Mouse (Mus musculus): ENCODE measurements at regions not wholly inside any gene's neighbourhood (a gene's known extent, or its start where the extent isn't known, plus 50 kb on each side); places are given as distances from the start of the nearest gene placed in this dataset.

GRCm38 (mm10) chr8:49462602-49463001, 618.9 kb upstream of the Tenm3 start:
- Histone ChIP-seq H3K27me3 (ENCODE audit: control insufficient read depth, insufficient read depth, low read length, poor library complexity, severe bottlenecking) (no peaks in the 10 kb centered on the region), H3K4me3 (ENCODE audit: low read depth, low read length) (no peak overlapping the region), H3K9ac (ENCODE audit: low read depth, poor library complexity, severe bottlenecking) (no peak overlapping the region), H3K36me3 (ENCODE audit: control insufficient read depth, insufficient read depth, low read length, poor library complexity, severe bottlenecking) (no peaks in the 10 kb centered on the region), H3K4me1 (ENCODE audit: control insufficient read depth, insufficient read depth, low read length) (no peaks in the 10 kb centered on the region), H3K27ac (ENCODE audit: insufficient read depth, low read length) (no peak overlapping the region), H3K9me3 (replicated peaks; ENCODE audit: control insufficient read depth, insufficient read depth, low read length, poor library complexity, severe bottlenecking) (no peaks in the 10 kb centered on the region)
- TF ChIP-seq POLR2A (IDR thresholded peaks at IDR 0.05; ENCODE audit: insufficient read depth, low read length) (no peak), EP300 (IDR thresholded peaks at IDR 0.05; ENCODE audit: insufficient read depth, low read depth, low read length) (no peak), CTCF (IDR thresholded peaks at IDR 0.05; ENCODE audit: low read depth, low read length) (no peak)

- TF ChIP-seq EP300 (IDR thresholded peaks at IDR 0.05; ENCODE audit: insufficient read depth, low read depth, low read length) (no peak), CTCF (IDR thresholded peaks at IDR 0.05; ENCODE audit: low read depth, low read length) (no peak), POLR2A (IDR thresholded peaks at IDR 0.05; ENCODE audit: insufficient read depth, low read length) (no peak)
- H3K9ac ChIP-seq (ENCODE audit: low read depth, poor library complexity, severe bottlenecking), result no peak overlapping the region
- no peaks in the 10 kb centered on the region for H3K9me3 ChIP-seq (replicated peaks; ENCODE audit: control insufficient read depth, insufficient read depth, low read length, poor library complexity, severe bottlenecking)
- no peak overlapping the region for H3K27ac ChIP-seq (ENCODE audit: insufficient read depth, low read length)
- no peaks in the 10 kb centered on the region for H3K27me3 ChIP-seq (ENCODE audit: control insufficient read depth, insufficient read depth, low read length, poor library complexity, severe bottlenecking)
- no peaks in the 10 kb centered on the region for H3K4me1 ChIP-seq (ENCODE audit: control insufficient read depth, insufficient read depth, low read length)
- no peak overlapping the region for H3K4me3 ChIP-seq (ENCODE audit: low read depth, low read length)
- H3K36me3 ChIP-seq (ENCODE audit: control insufficient read depth, insufficient read depth, low read length, poor library complexity, severe bottlenecking), result no peaks in the 10 kb centered on the region
Observed at GRCm38 (mm10) chr8:49461724-49462473, 618.1 kb upstream of the Tenm3 start.

GRCm38 (mm10) chr8:49445444-49445843, 601.7 kb upstream of the Tenm3 start:
- H3K27me3 ChIP-seq (ENCODE audit: control insufficient read depth, insufficient read depth, low read length, poor library complexity, severe bottlenecking), result no peaks in the 10 kb centered on the region
- no peak overlapping the region for H3K27ac ChIP-seq (ENCODE audit: insufficient read depth, low read length)
- H3K9ac ChIP-seq (ENCODE audit: low read depth, poor library complexity, severe bottlenecking), result no peak overlapping the region
- H3K4me3 ChIP-seq (ENCODE audit: low read depth, low read length), result no peak overlapping the region
- no peaks in the 10 kb centered on the region for H3K9me3 ChIP-seq (replicated peaks; ENCODE audit: control insufficient read depth, insufficient read depth, low read length, poor library complexity, severe bottlenecking)
- H3K36me3 ChIP-seq (ENCODE audit: control insufficient read depth, insufficient read depth, low read length, poor library complexity, severe bottlenecking), result no peaks in the 10 kb centered on the region
- TF ChIP-seq CTCF (IDR thresholded peaks at IDR 0.05; ENCODE audit: low read depth, low read length) (no peak), EP300 (IDR thresholded peaks at IDR 0.05; ENCODE audit: insufficient read depth, low read depth, low read length) (no peak), POLR2A (IDR thresholded peaks at IDR 0.05; ENCODE audit: insufficient read depth, low read length) (no peak)
- H3K4me1 ChIP-seq (ENCODE audit: control insufficient read depth, insufficient read depth, low read length), result no peaks in the 10 kb centered on the region

- no peaks in the 10 kb centered on the region for H3K9me3 ChIP-seq (replicated peaks; ENCODE audit: control insufficient read depth, insufficient read depth, low read length, poor library complexity, severe bottlenecking)
- H3K9ac ChIP-seq (ENCODE audit: low read depth, poor library complexity, severe bottlenecking), result no peak overlapping the region
- H3K4me3 ChIP-seq (ENCODE audit: low read depth, low read length), result no peak overlapping the region
- no peak for TF ChIP-seq POLR2A (IDR thresholded peaks at IDR 0.05; ENCODE audit: insufficient read depth, low read length)
- TF ChIP-seq EP300 (IDR thresholded peaks at IDR 0.05; ENCODE audit: insufficient read depth, low read depth, low read length), result no peak
- no peak for TF ChIP-seq CTCF (IDR thresholded peaks at IDR 0.05; ENCODE audit: low read depth, low read length)
- no peaks in the 10 kb centered on the region for H3K4me1 ChIP-seq (ENCODE audit: control insufficient read depth, insufficient read depth, low read length)
- H3K36me3 ChIP-seq (ENCODE audit: control insufficient read depth, insufficient read depth, low read length, poor library complexity, severe bottlenecking), result no peaks in the 10 kb centered on the region
- H3K27ac ChIP-seq (ENCODE audit: insufficient read depth, low read length), result no peak overlapping the region
- no peaks in the 10 kb centered on the region for H3K27me3 ChIP-seq (ENCODE audit: control insufficient read depth, insufficient read depth, low read length, poor library complexity, severe bottlenecking)
Observed at GRCm38 (mm10) chr8:49441270-49441669, 597.5 kb upstream of the Tenm3 start.

- no peaks in the 10 kb centered on the region for H3K36me3 ChIP-seq (ENCODE audit: control insufficient read depth, insufficient read depth, low read length, poor library complexity, severe bottlenecking)
- no peaks in the 10 kb centered on the region for H3K4me1 ChIP-seq (ENCODE audit: control insufficient read depth, insufficient read depth, low read length)
- H3K27me3 ChIP-seq (ENCODE audit: control insufficient read depth, insufficient read depth, low read length, poor library complexity, severe bottlenecking), result no peaks in the 10 kb centered on the region
- no peaks in the 10 kb centered on the region for H3K9me3 ChIP-seq (replicated peaks; ENCODE audit: control insufficient read depth, insufficient read depth, low read length, poor library complexity, severe bottlenecking)
- H3K27ac ChIP-seq (ENCODE audit: insufficient read depth, low read length), result no peak overlapping the region
- no peak overlapping the region for H3K9ac ChIP-seq (ENCODE audit: low read depth, poor library complexity, severe bottlenecking)
- no peak for TF ChIP-seq POLR2A (IDR thresholded peaks at IDR 0.05; ENCODE audit: insufficient read depth, low read length)
- TF ChIP-seq CTCF (IDR thresholded peaks at IDR 0.05; ENCODE audit: low read depth, low read length), result no peak
- no peak for TF ChIP-seq EP300 (IDR thresholded peaks at IDR 0.05; ENCODE audit: insufficient read depth, low read depth, low read length)
- H3K4me3 ChIP-seq (ENCODE audit: low read depth, low read length), result no peak overlapping the region
Observed at GRCm38 (mm10) chr8:49396519-49396918, 552.8 kb upstream of the Tenm3 start.

- no peaks in the 10 kb centered on the region for H3K4me1 ChIP-seq (ENCODE audit: control insufficient read depth, insufficient read depth, low read length)
- no peak overlapping the region for H3K9ac ChIP-seq (ENCODE audit: low read depth, poor library complexity, severe bottlenecking)
- no peak for TF ChIP-seq EP300 (IDR thresholded peaks at IDR 0.05; ENCODE audit: insufficient read depth, low read depth, low read length)
- no peak for TF ChIP-seq CTCF (IDR thresholded peaks at IDR 0.05; ENCODE audit: low read depth, low read length)
- TF ChIP-seq POLR2A (IDR thresholded peaks at IDR 0.05; ENCODE audit: insufficient read depth, low read length), result no peak
- no peaks in the 10 kb centered on the region for H3K36me3 ChIP-seq (ENCODE audit: control insufficient read depth, insufficient read depth, low read length, poor library complexity, severe bottlenecking)
- H3K27me3 ChIP-seq (ENCODE audit: control insufficient read depth, insufficient read depth, low read length, poor library complexity, severe bottlenecking), result no peaks in the 10 kb centered on the region
- no peak overlapping the region for H3K27ac ChIP-seq (ENCODE audit: insufficient read depth, low read length)
- no peak overlapping the region for H3K4me3 ChIP-seq (ENCODE audit: low read depth, low read length)
- H3K9me3 ChIP-seq (replicated peaks; ENCODE audit: control insufficient read depth, insufficient read depth, low read length, poor library complexity, severe bottlenecking), result no peaks in the 10 kb centered on the region
Observed at GRCm38 (mm10) chr8:49395029-49395428, 551.3 kb upstream of the Tenm3 start.
